Mouse (Mus musculus): ENCODE data around the gene Sympk.

The Sympk gene

GRCm38 (mm10) chr7:19007026-19007977 lies 16.9 kb upstream of the Sympk start:
- DNase-seq (ENCODE audit: low spot score in 2 of 2) = no peak

GRCm38 (mm10) chr7:19010581-19010980 lies 13.6 kb upstream of the Sympk start:
- DNase-seq (ENCODE audit: low spot score in 2 of 2) = no peak

GRCm38 (mm10) chr7:19012025-19012621 lies 12.1 kb upstream of the Sympk start:
- no peak for DNase-seq (ENCODE audit: low spot score in 2 of 2)

- no peak for DNase-seq (ENCODE audit: low spot score in 2 of 2)
Measured at GRCm38 (mm10) chr7:19012882-19013281, 11.3 kb upstream of the Sympk start.

GRCm38 (mm10) chr7:19014452-19014851 lies 9.7 kb upstream of the Sympk start:
- DNase-seq (ENCODE audit: low spot score in 2 of 2) = no peak

GRCm38 (mm10) chr7:19016042-19016441 lies 8.1 kb upstream of the Sympk start:
- no peak for DNase-seq (ENCODE audit: low spot score in 2 of 2)

- DNase-seq (ENCODE audit: low spot score in 2 of 2) = no peak
Measured at GRCm38 (mm10) chr7:19017909-19018308, 6.3 kb upstream of the Sympk start.

GRCm38 (mm10) chr7:19021048-19021447 lies 3.1 kb upstream of the Sympk start:
- no peak for DNase-seq (ENCODE audit: low spot score in 2 of 2)

GRCm38 (mm10) chr7:19022189-19022958 lies 1.8 kb upstream of the Sympk start:
- no peak for DNase-seq (ENCODE audit: low spot score in 2 of 2)

- no peak for DNase-seq (ENCODE audit: low spot score in 2 of 2)
Measured at GRCm38 (mm10) chr7:19023357-19023814, 791 bp upstream of the Sympk start, which contains the start of gene Foxa3. Foxa3 (minus strand) TSS chr7:19023538.

- no peak for DNase-seq (ENCODE audit: low spot score in 2 of 2)
Measured at GRCm38 (mm10) chr7:19024581-19025255, 541 bp downstream of the Sympk start.

- DNase-seq (ENCODE audit: low spot score in 2 of 2) = no peak
Measured at GRCm38 (mm10) chr7:19028067-19028466, 3.9 kb downstream of the Sympk start.

- DNase-seq (ENCODE audit: low spot score in 2 of 2) = no peak
Measured at GRCm38 (mm10) chr7:19029084-19029653, 5.0 kb downstream of the Sympk start.

- DNase-seq (ENCODE audit: low spot score in 2 of 2) = no peak
Measured at GRCm38 (mm10) chr7:19031641-19032040, 7.5 kb downstream of the Sympk start.

- DNase-seq (ENCODE audit: low spot score in 2 of 2) = no peak
Measured at GRCm38 (mm10) chr7:19044616-19045015, 20.4 kb downstream of the Sympk start.

- DNase-seq (ENCODE audit: low spot score in 2 of 2) = no peak
Measured at GRCm38 (mm10) chr7:19046286-19047069, 22.3 kb downstream of the Sympk start.

GRCm38 (mm10) chr7:19048006-19048527 lies 23.9 kb downstream of the Sympk start:
- no peak for DNase-seq (ENCODE audit: low spot score in 2 of 2)

GRCm38 (mm10) chr7:19049252-19049651 lies 25.1 kb downstream of the Sympk start:
- no peak for DNase-seq (ENCODE audit: low spot score in 2 of 2)

GRCm38 (mm10) chr7:19050172-19050571 lies 26.0 kb downstream of the Sympk start:
- no peak for DNase-seq (ENCODE audit: low spot score in 2 of 2)

GRCm38 (mm10) chr7:19051161-19051560 lies 27.0 kb downstream of the Sympk start:
- no peak for DNase-seq (ENCODE audit: low spot score in 2 of 2)

All from right cerebral cortex, postnatal 36 days (tissue).